Mouse (Mus musculus) hindbrain, embryonic 13.5 days (tissue): ENCODE results near the gene Psip1. TPM values are rescaled to one million over a fixed set of nuclear protein-coding genes. Genes with fewer than 3 reads are reported as not detected.

ENCODE experiments used
- ATAC-seq: fragments of 200-750 bp; cut with Nextera tagmentation; 2 replicates; pipeline ENCODE4 v1.8.0; 2017; ENCODE audit warnings: moderate TSS enrichment; ENCODE audit not compliant: low FRiP score
- H3K27ac ChIP-seq: fragments of 300-500 bp; sonication (generic); 2 replicates; pipeline ENCODE4 v1.5.1; 2015; ENCODE audit warnings: inconsistent platforms, mild to moderate bottlenecking, moderate library complexity
- H3K27me3 ChIP-seq: fragments of 300-500 bp; sonication (generic); 2 replicates; pipeline ENCODE4 v1.6.1; 2015; ENCODE audit warnings: mild to moderate bottlenecking, inconsistent platforms
- H3K36me3 ChIP-seq: fragments of 300-500 bp; sonication (generic); 2 replicates; pipeline ENCODE4 v1.6.1; 2015; ENCODE audit warnings: mild to moderate bottlenecking, inconsistent platforms
- H3K4me1 ChIP-seq: fragments of 300-500 bp; sonication (generic); replicated peaks from 2 replicates; pipeline ENCODE4 v1.6.1; 2015; ENCODE audit warnings: inconsistent platforms
- H3K4me2 ChIP-seq: fragments of 300-500 bp; sonication (generic); 2 replicates; pipeline ENCODE4 v1.6.1; 2015; ENCODE audit warnings: inconsistent platforms, mild to moderate bottlenecking, moderate library complexity
- H3K4me3 ChIP-seq: fragments of 300-500 bp; sonication (generic); 2 replicates; pipeline ENCODE4 v1.5.1; 2015; ENCODE audit warnings: mild to moderate bottlenecking, inconsistent platforms
- H3K9ac ChIP-seq: fragments of 300-500 bp; sonication (generic); 2 replicates; pipeline ENCODE4 v1.6.1; 2015; ENCODE audit warnings: mild to moderate bottlenecking, inconsistent platforms
- H3K9me3 ChIP-seq: fragments of 300-500 bp; sonication (generic); 2 replicates; pipeline ENCODE4 v1.6.1; 2016; ENCODE audit warnings: inconsistent platforms
- WGBS: fragments of 180-500 bp; shearing (Covaris S2); methylation state at CpG from one replicate; pipeline ENCODE4 v1.1.7; 2015; 5-methylcytosine and 5-hydroxymethylcytosine counted together
- polyA plus RNA-seq: library from polyadenylated mRNA; unstranded; fragments of >200 nt; fragmentation: Nextera tagmentation; extraction: Ambion mirVana; gene quantifications from 2 replicates; pipeline ENCODE4 v1.2.1, GENCODE M21; 2015

The Psip1 gene
- polyA plus RNA-seq, 1 experiment from 2014 or later: 292 TPM

DNA sequence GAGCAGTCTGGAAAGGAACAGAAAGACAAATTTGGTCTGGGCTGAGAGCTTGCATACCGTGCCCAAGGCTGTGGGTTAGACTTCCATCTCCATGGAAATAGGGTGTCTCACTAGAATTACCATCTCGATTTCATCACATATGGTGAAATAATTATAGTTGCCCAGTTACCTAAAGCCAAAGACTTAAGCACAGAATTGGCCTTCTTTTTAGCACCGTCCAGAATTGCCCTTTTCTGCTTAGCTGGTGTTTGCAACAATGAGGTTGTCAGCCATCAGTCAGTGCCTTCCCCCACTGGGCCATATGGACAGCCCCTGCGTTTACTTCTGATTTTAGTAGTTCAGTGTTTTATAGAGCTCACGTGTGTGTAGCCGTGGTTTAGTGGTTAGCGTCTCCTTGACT lies 54.3 kb downstream of the Psip1 start:
- no peaks in the 10 kb centered on the region for H3K9me3 ChIP-seq
- no peak overlapping the region for H3K4me2 ChIP-seq
- no peaks in the 10 kb centered on the region for H3K27me3 ChIP-seq
- 80% methylated on average over 7 of the region's 7 CpGs for WGBS
- no peak for ATAC-seq
- no peaks in the 10 kb centered on the region for H3K4me1 ChIP-seq
- H3K36me3 ChIP-seq: peaks cover 82% of the 10 kb centered on the region
- H3K27ac ChIP-seq: no peak overlapping the region
- H3K9ac ChIP-seq: no peak overlapping the region
- no peak overlapping the region for H3K4me3 ChIP-seq

DNA sequence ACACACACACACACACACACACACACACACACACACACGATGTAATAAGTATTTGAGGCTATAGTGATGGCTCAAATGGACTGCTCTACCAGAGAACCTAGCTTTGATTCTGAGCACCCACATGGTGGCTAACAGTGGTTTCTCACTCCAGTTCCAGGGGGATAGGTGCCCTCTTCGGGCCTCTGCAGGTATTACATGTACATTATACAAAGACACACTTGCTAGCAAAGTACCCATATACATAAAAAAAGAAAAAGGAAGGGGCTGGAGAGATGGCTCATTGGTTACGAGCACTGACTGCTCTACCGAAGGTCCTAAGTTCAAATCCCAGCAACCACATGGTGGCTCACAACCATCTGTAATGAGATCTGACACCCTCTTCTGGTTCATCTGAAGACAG lies 57.4 kb downstream of the Psip1 start:
- 91% methylated on average over 4 of the region's 4 CpGs for WGBS
- no peak for ATAC-seq
- no peaks in the 10 kb centered on the region for H3K4me1 ChIP-seq
- H3K27me3 ChIP-seq: no peaks in the 10 kb centered on the region
- H3K9ac ChIP-seq: no peak overlapping the region
- H3K9me3 ChIP-seq: no peaks in the 10 kb centered on the region
- H3K4me3 ChIP-seq: no peak overlapping the region
- H3K4me2 ChIP-seq: no peak overlapping the region
- H3K27ac ChIP-seq: no peak overlapping the region
- peaks cover 79% of the 10 kb centered on the region for H3K36me3 ChIP-seq

DNA sequence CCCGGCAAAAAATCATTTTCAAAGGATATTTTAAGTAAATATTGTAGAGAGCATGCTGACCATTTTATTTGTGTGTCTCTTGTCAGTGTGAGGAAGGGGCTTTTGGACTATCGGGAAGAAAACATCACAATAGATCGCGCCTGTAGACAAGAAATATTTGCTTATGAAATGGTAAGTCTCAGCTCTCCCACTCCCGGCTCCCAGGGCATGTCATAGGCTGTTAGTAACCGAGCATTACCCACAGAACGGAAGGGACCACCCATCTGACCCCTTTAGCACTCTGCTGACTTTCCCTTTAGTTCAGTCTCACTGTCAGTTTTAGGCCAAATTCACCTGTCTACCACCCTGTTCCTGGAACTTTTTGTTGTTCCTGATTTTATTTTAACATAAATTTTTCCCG lies 58.6 kb downstream of the Psip1 start:
- Histone ChIP-seq H3K27me3 (no peaks in the 10 kb centered on the region), H3K9me3 (no peaks in the 10 kb centered on the region), H3K4me1 (no peaks in the 10 kb centered on the region), H3K27ac (no peak overlapping the region), H3K36me3 (peaks cover 80% of the 10 kb centered on the region), H3K4me3 (no peak overlapping the region), H3K4me2 (no peak overlapping the region), H3K9ac (no peak overlapping the region)
- ATAC-seq: no peak
- 96% methylated on average over 8 of the region's 8 CpGs for WGBS

DNA sequence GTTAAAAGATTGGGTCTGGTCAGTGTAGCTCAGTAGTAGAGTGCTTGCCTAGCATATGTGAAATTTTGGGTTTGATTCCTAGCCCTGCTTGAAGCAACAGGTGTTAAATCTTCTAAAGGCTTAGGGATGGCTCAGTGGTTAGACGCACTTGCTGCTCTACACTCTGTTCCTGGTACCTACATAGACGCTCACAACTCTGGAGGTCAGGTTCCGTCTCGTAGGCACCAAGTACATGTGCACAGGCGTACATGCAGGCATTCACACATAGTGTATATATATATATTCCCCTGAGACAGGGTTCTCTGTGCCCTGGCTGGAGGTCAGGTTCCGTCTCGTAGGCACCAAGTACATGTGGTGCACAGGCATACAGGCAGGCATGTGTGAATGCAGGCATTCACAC lies 59.1 kb downstream of the Psip1 start:
- Histone ChIP-seq H3K9me3 (no peaks in the 10 kb centered on the region), H3K27me3 (no peaks in the 10 kb centered on the region), H3K36me3 (peaks cover 80% of the 10 kb centered on the region), H3K4me2 (no peak overlapping the region), H3K9ac (no peak overlapping the region), H3K4me1 (no peaks in the 10 kb centered on the region), H3K27ac (no peak overlapping the region), H3K4me3 (no peak overlapping the region)
- WGBS: 97% methylated on average over 7 of the region's 7 CpGs
- no peak for ATAC-seq

DNA sequence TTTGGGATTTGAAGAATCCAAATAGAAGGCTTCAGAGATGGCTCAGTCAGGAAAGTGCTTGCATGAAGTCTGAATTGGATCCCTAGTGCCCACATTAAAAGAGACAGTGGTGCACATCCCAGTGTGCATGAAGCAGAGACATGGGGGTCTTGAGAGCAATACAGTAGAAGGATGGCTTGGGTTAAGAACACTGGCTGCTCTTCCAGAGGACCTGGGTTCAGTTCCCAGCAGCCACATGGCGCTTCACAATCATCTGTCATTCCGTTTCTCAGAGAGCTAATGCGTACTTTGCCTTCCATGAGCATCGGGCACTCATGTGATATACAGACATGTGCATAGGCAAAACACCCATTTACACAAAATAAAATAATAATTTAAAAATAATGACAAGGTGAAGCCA lies 61.1 kb downstream of the Psip1 start:
- no peaks in the 10 kb centered on the region for H3K27me3 ChIP-seq
- H3K9me3 ChIP-seq: no peaks in the 10 kb centered on the region
- no peak overlapping the region for H3K4me3 ChIP-seq
- H3K36me3 ChIP-seq: peaks cover 76% of the 10 kb centered on the region
- H3K4me2 ChIP-seq: no peak overlapping the region
- WGBS: 94% methylated on average over 4 of the region's 4 CpGs
- no peak overlapping the region for H3K9ac ChIP-seq
- 0 out of 2 replicates have a peak, but pooled peaks cover 4% of the 10 kb centered on the region for H3K4me1 ChIP-seq
- ATAC-seq: no peak
- H3K27ac ChIP-seq: no peak overlapping the region

DNA sequence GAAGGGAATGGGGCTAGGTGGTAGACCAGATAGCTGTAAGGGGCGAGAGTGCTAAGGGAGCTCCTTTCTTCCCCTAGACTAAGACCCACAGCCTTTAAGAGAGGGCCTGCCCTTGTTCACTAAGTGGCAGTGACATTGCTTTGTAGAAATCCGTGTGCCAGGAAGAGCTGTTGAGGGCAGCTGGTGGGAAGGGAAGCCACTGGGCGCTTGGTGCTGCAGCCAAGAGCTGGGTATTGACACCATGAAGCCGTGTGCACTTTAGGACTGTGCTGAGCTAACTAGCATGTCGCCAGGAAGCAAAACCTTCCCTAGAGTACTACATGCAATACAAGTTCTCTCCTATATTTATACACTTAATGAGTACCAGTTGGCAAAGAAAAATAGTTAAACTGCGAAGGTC lies 62.6 kb downstream of the Psip1 start:
- Histone ChIP-seq H3K36me3 (peaks cover 64% of the 10 kb centered on the region), H3K27ac (no peak overlapping the region), H3K4me2 (no peak overlapping the region), H3K9me3 (no peaks in the 10 kb centered on the region), H3K4me3 (no peak overlapping the region), H3K4me1 (peaks cover 16% of the 10 kb centered on the region), H3K27me3 (no peaks in the 10 kb centered on the region), H3K9ac (no peak overlapping the region)
- ATAC-seq: no peak
- WGBS: 94% methylated on average over 6 of the region's 6 CpGs

DNA sequence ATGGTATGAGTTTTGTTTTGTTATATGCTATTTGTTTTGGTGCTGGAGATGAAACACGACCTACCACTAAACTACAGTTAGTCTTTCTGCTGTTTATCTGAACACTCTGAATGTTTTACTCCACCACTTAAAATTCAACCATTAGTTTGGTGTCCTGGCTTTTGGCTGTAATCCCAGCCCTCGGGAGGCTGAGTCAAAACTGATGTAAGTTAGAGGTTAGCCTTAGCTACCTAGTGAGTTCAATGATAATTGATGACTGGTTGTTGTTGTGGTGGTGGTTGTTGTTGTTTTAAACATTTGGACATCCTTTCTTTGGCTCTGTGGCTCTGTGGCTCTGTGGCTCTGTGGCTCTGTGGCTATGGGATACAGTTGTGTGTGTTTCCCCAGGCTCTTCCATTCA lies 67.5 kb downstream of the Psip1 start:
- Histone ChIP-seq H3K27ac (no peak overlapping the region), H3K4me1 (peaks cover 26% of the 10 kb centered on the region), H3K9me3 (no peaks in the 10 kb centered on the region), H3K4me3 (peak overlapping the region; percentile 96), H3K4me2 (peak overlapping the region; percentile 64), H3K9ac (peak overlapping the region; percentile 96), H3K27me3 (no peaks in the 10 kb centered on the region), H3K36me3 (peaks cover 18% of the 10 kb centered on the region)
- ATAC-seq: no peak
- 76% methylated on average over 2 of the region's 2 CpGs for WGBS

DNA sequence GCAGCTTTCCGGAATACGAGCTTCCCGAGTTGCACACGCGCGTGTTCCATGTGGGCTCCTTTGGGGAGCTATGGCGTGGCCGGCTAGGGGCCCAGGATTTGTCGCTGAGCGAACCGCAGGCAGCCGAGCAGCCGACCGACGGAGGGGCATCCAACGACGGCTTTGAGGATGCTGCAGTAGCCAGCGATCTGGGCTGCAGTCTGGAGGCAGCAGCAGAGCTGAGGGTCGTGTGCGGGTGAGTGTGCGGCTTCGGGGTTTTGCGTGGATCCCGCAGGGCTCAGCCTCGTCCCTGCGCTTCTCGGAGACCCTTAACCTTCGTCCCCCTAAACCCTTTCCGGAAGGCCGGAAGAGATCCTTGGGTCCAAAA lies 68.5 kb downstream of the Psip1 start:
- Histone ChIP-seq H3K9me3 (no peaks in the 10 kb centered on the region), H3K27ac (peak overlapping the region; percentile 93), H3K4me3 (peak overlapping the region; percentile 96), H3K4me1 (peaks cover 26% of the 10 kb centered on the region), H3K4me2 (peak overlapping the region; percentile 64), H3K9ac (peak overlapping the region; percentile 96), H3K36me3 (peaks cover 8% of the 10 kb centered on the region), H3K27me3 (no peaks in the 10 kb centered on the region)
- under 1% methylated on average over 30 of the region's 30 CpGs for WGBS
- ATAC-seq: peak; percentile 76

DNA sequence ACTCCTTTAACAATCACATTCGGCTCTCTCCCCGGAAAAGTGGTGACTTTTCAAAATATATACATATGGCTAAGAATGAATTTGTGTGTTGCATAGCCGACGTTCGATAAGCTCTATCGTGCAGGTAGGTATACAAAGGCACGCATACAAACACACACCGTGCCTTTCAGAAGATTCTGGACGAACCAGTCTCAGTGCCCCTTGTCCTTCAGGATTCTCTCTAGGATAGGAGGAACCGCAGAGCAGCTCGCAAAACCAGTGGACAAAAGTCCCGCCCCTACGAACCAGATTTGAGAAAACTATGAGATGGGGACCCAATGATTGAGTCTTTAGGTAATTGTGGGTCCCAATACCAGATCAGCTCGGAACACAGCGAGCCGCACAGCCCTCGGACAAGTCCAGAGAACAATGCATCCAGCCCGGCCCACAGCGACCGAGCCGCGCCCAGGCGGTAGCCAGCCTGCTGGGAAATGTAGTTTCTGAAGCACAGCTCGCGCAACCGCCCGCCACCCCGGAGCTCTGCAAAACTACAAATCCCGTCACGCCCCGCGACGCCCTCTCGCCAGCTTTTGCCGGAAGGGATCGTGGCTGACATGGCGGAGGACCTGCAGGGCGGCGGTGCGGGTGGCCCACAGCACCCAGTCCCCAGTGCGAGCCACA lies 69.0 kb downstream of the Psip1 start, which contains the start of gene Snapc3:
Snapc3 (plus strand) TSS at position 565 of the 660 bp plus-strand sequence.
- 1% methylated on average over 41 of the region's 41 CpGs for WGBS
- H3K4me1 ChIP-seq: peaks cover 26% of the 10 kb centered on the region

DNA sequence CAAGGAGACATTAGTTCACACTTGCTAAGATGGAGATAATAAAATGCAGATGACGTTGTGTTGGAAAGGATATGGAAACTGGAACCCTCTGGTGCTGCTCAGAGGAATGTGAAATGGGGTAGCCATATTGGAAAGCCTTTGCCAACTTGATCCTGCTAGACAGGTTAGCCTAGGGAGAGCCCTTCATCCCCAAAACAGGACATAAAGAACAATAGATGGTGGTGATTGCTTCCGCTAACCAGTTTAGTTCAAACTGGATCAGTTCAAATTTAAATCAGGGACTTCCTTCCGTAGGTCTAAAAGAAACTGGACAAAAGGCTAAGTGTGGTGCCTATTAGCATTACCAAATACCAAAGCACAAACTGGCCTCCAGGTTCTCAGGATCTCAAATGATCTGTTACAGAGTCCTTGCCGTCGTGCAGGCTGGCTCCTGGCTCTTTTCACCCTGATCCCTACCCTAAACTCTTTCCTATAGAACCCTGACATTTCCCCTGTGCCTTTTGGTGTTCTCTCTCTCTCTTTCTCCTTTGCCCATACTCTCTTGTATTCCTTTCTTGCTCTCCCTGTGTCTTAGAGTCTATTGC lies 71.9 kb downstream of the Psip1 start:
- Histone ChIP-seq H3K4me2 (no peak overlapping the region), H3K27me3 (no peaks in the 10 kb centered on the region), H3K9ac (no peak overlapping the region), H3K27ac (no peak overlapping the region), H3K4me3 (no peak overlapping the region), H3K9me3 (no peaks in the 10 kb centered on the region), H3K36me3 (no peaks in the 10 kb centered on the region), H3K4me1 (peaks cover 17% of the 10 kb centered on the region)
- no peak for ATAC-seq
- 79% methylated on average over 5 of the region's 5 CpGs for WGBS

More for the DNA sequence above, 69.0 kb downstream of the Psip1 start, which contains the start of gene Snapc3:
- Histone ChIP-seq H3K27me3 (no peaks in the 10 kb centered on the region), H3K4me2 (peak within 1 kb of the TSS; percentile 64), H3K9ac (peak within 1 kb of the TSS; percentile 96), H3K9me3 (no peaks in the 10 kb centered on the region), H3K4me3 (peak within 1 kb of the TSS; percentile 96), H3K36me3 (peaks cover 4% of the 10 kb centered on the region), H3K27ac (peak within 1 kb of the TSS; percentile 93)
- peak; percentile 99 for ATAC-seq

DNA sequence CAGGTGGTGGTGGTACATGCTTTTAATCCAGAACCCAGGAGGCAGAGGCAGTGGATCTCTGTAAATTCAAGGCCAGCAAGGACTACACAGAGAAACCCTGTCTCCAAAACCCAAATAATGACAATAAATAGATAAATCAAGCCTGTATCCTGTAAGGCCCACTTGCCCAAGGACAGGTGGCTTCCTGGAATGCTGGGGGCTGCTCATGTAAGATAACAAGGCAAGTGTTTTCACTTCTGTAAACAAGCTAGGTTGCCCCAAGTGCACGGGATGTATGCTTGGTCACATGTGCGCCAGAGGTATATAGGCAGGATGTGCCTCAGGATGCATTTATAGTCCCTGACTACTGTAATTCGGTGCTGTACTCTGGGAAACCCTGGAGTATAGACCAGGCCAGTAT lies 74.2 kb downstream of the Psip1 start:
- H3K9ac ChIP-seq: no peak overlapping the region
- H3K27ac ChIP-seq: no peak overlapping the region
- H3K9me3 ChIP-seq: peaks cover 14% of the 10 kb centered on the region; the same call in 1 of the 2 replicates
- no peaks in the 10 kb centered on the region for H3K36me3 ChIP-seq
- WGBS: 90% methylated on average over 3 of the region's 3 CpGs
- no peaks in the 10 kb centered on the region for H3K27me3 ChIP-seq
- peaks cover 8% of the 10 kb centered on the region; the same call in 1 of the 2 replicates for H3K4me1 ChIP-seq
- no peak for ATAC-seq
- no peak overlapping the region for H3K4me3 ChIP-seq
- H3K4me2 ChIP-seq: no peak overlapping the region

DNA sequence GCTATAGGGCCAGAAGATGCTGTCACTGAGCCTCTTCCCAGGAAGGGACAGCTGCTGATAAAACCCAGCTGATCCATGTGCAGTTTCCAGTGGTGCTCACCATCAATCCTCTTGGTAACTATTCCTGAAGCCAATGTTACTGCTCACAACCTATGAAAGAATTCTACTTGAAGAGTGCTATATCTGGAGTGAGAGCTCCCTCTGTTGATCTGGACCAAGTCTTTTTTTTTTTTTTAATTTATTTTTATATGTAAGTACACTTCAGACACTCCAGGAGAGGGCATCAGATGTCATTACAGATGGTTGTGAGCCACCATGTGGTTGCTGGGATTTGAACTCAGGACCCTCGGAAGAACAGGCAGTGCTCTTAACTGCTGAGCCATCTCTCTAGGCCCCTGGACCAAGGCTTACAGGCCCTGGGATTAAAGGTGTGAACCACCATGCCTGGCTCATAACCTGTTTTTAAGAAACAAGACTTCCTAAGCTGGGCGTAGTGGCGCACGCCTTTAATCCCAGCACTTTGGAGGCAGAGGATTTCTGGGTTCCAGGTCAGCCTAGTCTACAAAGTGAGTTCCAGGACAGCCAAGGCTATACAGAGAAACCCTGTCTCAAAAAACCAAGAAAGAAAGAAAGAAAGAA lies 76.3 kb downstream of the Psip1 start:
- no peak for ATAC-seq
- WGBS: 97% methylated on average over 4 of the region's 4 CpGs
- H3K9ac ChIP-seq: no peak overlapping the region
- no peak overlapping the region for H3K27ac ChIP-seq
- H3K4me1 ChIP-seq: no peaks in the 10 kb centered on the region
- no peak overlapping the region for H3K4me2 ChIP-seq
- H3K9me3 ChIP-seq: peaks cover 14% of the 10 kb centered on the region; the same call in 1 of the 2 replicates
- no peaks in the 10 kb centered on the region for H3K27me3 ChIP-seq
- H3K36me3 ChIP-seq: no peaks in the 10 kb centered on the region
- H3K4me3 ChIP-seq: no peak overlapping the region
